Mouse (Mus musculus) cerebellum, postnatal 14 days (tissue): Measurements from ENCODE around the gene Bloc1s5.

Source experiments
- DNase-seq, 2 experiments: peaks; one replicate each; pipeline ENCODE4 v3.0.0; 2021; ENCODE audit warnings: mixed read lengths in 2 of 2

Bloc1s5 gene

GRCm38 (mm10) chr13:38616887-38617286 is 18.0 kb downstream of the Bloc1s5 start:
- DNase-seq: no peak

DNA sequence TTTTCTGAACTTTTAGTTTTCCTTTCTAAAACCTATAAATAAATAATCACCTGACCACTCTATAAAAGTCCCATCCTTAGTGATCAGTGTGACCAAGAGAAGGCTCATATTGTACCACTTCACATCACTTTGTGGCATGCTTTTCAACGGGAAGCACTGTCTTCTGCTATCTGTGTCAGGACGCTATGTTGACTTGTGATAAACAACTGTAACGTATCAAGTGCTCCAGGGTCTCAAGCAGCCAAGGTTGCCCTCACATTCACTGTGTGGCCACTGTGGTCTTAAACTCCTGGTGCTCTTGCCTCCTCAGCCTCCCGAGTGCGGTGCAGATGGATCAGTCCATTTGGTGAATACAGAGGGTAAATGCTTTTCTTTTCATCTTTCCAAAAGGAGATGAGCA is 19.3 kb downstream of the Bloc1s5 start:
- no peak for DNase-seq

GRCm38 (mm10) chr13:38614298-38614697 is 20.6 kb downstream of the Bloc1s5 start:
- no peak for DNase-seq

DNA sequence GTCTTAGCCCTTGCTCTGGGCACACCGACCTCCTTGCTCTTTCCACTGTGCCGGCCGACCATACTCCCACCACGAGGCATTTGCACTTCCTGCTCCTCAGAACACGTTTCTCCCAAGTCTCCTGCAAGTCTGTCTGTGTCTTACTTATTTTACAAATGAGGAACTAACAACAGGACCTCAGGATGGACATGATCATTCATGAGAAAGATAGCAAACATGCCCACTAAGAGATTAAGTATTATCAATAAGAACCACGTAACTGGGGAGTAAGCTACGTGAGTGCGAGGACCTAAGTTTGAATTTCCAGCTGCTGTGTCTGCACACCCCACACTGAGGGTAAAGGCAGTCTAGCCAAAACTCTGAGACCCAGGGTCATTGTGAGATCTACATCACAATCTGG is 21.3 kb downstream of the Bloc1s5 start:
- DNase-seq: no peak

GRCm38 (mm10) chr13:38612608-38613007 is 22.3 kb downstream of the Bloc1s5 start:
- no peak for DNase-seq

GRCm38 (mm10) chr13:38612179-38612578 is 22.7 kb downstream of the Bloc1s5 start:
- no peak for DNase-seq

- DNase-seq: no peak
Observed at GRCm38 (mm10) chr13:38610336-38610735, 24.6 kb downstream of the Bloc1s5 start.

- DNase-seq: no peak
Observed at GRCm38 (mm10) chr13:38607130-38607529, 27.8 kb downstream of the Bloc1s5 start.

DNA sequence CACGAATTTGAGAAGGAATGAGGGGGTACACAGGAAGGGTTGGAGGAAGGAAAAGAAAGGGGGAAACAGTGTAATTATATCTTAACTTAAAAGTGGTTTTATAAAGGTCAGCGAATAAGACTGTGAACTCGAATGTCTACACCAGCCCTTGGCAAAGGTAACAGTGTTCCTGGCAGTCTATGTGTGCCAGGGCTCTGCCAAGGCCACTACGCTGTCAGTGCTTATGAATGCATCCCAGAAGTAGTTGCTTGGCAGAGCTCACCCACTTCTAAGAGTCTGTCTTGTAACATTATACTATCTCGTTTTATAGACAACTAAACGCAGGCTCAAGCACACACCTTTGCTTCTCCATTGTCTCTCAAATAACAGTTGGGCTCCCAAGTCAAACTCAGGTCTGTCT is 29.6 kb downstream of the Bloc1s5 start:
- peak in 1 of 2 experiments; percentile 37 for DNase-seq

GRCm38 (mm10) chr13:38602966-38603365 is 31.9 kb downstream of the Bloc1s5 start:
- DNase-seq: no peak

DNA sequence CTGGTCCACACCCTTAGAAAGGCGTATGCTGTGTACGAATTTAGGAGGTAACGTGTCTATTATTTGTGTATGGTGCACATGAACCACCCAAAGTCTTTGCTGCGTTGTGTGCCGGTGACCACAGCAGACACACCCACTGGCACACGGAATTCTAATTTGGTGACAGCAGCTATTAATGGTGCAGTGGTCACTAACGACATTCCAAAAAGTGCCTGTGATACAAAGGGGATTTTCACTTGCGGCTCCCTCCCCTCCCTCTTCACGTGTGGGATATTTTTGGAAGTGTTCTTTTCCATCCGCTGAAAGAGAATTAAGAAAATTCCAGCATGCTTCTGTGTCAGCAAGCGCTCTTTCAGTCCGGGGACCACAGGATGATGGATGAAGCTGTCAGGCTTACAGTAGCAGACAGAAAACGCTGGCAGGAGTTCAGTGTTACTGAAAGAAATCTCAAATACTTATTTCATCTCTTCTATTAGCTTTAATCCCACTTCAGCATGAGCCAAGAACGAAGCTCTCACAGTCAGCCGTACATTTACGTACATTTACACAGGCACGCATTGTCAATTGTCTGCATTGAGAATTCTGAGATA is 32.6 kb downstream of the Bloc1s5 start:
- no peak for DNase-seq

GRCm38 (mm10) chr13:38600811-38601210 is 34.1 kb downstream of the Bloc1s5 start:
- no peak for DNase-seq

DNA sequence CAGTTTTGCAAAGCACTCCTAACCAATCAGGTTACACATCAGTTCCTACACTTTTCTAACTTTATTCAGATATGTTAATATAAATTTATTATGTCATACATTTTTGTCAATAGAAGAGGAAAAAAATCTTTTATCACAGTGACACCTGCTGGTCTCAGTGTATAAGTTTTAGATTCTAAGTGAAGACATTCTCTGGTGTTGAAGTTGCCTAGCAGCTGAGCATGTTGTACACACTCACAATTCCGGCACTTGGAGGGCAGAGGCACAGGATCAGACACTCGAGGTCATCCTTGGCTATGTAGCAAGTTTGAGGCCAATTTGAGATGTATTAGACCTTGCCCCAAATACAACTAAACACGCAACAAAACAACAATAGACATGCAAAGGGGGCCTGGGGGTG is 37.8 kb downstream of the Bloc1s5 start:
- DNase-seq: peak in 1 of 2 experiments; percentile 6

DNA sequence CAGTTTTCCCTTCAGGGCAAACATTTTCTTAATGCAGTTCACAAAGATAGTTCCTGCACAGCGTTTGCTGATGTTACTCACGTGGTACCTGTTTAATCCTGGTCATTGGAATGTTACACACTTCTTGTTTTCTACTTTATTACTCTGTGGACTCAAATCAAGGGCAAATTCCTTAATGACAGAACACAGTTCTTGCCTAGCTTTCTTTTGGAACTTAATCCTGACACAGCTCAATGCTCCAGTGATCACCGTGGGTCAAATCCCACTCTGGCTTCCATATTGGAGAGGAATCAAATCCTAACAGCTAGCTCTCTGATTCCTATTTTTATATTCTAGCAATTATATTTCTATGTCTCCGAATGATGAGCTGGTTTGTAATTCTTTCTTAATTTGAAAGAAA is 38.4 kb downstream of the Bloc1s5 start:
- no peak for DNase-seq

GRCm38 (mm10) chr13:38593114-38593513 is 41.8 kb downstream of the Bloc1s5 start:
- no peak for DNase-seq

DNA sequence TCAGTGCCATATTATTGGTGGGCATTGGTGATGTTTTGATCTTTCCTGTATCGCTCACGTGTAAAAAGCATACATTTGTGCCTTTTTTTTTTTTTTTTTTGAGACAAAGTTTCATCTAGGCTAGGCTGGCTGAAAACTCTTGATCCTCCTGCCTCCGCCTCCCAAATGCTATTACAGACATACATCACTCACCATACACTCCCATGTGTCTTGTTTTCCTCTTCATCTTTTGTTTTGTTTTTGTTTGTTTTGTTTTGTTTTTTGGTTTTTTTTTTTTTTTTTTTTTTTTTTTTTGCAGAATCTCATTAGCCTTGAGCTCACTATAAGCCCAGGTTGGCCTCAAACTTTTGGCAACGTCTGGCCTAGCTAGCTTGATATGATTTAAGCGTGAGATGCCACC is 47.6 kb downstream of the Bloc1s5 start:
- no peak for DNase-seq

DNA sequence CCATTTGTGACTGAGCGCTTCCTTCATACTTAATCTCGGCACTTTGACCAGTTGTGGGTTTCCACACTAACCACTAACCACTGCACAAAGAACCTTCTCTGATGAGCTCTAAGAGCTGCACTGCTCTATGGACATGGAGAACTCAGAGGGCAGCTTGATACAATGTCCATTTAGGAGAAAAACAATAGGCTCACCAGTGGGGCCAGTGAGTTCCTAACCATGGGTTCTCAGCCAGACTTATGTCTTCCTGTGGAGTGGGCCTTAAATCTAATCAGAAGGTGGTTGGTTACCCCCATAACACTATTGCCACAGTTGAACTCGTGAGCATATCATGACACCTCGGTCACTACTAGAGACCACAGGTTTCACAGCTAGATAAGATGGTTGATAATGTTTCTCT is 48.5 kb downstream of the Bloc1s5 start:
- DNase-seq: no peak

DNA sequence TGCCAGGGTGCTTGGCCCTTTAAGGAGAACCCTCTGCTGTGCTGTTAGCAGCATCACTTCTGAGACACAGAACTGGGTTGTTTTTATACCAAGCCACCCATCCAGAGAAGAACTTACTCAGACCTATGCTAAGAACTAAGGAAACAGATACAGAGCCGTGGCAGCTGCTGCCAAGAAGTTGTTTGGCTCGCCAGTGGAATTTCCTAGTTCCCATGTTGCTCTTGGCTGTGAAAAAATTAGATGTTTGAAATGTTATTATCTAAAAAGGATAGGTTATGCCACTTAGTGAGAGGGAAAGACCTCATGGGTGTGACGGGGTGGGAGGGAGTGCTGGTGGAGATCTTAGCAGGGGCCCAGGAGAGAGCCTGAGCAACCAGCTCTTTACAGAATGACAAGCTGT is 52.1 kb downstream of the Bloc1s5 start:
- no peak for DNase-seq

DNA sequence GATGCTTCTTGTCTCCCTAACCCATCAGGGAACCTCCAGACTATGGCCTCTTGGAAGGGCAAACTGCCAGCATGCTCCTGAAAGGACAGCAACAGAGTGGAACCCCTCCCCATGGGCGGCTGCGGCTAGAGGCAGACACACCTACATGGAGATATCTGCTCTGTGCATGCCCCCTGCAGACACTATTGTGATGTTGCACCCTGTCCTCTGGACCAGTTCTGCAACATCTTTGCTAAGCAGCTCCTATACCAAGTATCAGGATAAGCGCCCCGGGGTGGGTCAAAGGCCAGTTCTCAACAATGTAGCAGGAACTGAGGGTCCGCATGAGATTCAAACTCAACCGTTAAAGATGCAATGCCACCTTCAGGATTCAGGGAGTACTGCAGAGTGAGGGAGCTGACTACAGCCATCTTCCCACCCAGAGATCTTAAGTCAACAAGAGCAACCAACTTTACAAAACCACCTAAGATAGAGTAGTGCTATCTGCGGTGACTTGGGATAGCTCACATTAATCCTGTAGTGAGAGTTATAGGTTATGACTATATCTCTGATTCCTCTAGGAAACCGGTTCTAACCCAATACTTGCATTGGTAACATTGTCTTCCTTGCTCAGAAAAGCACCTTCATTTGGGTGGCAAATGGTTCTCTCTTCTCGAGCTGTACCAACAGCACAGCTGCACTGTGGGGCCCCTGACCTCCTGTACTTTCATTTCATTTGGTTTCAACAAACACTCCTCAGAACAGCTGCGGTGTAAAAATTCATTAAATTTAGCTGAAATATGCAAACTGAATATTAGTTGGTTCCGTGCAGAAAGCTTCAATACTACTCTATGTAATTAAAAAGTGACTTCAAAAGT is 54.1 kb downstream of the Bloc1s5 start:
- peak; percentile 40 to 50 for DNase-seq

DNA sequence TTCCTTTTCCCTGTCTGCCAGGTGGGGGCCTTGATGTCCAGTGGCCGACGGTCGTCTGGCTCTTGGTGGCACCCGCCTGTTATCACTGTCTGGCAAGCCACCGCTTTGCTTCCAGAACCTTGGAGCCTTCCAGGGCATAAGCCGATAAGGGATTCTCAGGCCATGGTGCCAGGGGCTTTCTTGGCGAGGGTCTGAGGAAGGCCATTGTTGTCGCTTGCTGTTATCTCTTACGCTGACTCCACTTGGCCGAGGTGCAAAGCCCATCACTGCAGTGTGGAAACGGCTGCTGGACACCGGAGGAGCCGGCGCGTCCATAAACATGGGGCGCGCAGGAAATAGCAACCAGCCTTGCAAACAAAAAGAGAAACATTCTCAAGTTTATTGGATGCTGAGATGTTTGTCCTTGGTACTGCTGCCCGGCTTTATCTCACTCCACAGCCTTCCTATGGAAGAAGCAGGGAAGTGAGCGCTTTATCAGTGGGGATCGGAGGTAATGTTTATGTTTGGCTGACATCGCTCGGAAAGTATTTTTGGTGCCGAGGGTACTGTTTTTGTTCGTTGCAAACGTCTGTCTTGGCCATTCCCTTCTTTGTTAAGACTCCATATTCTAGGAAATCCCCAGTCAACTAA is 54.8 kb downstream of the Bloc1s5 start:
- DNase-seq: peak; percentile 16 to 17

DNA sequence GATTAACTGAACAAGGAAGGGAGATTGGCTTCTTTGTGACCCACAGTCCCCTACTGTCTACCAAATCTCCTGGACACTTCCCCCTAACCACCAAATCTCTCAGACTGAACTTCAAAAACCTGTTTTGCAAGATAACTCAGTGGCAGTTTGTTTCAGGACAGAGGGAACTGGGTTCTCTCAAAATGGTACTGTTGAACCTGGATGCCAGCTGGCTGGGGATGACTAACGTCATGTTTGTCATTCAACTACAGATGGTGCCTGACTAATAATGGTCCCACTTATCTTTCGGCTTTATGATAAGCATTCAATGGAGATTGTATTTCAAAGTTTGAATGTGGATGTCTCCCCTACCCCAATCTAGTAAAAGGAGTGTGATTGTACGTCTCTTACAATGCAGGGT is 60.2 kb downstream of the Bloc1s5 start:
- no peak for DNase-seq

GRCm38 (mm10) chr13:38573281-38573680 is 61.6 kb downstream of the Bloc1s5 start:
- DNase-seq: no peak

DNA sequence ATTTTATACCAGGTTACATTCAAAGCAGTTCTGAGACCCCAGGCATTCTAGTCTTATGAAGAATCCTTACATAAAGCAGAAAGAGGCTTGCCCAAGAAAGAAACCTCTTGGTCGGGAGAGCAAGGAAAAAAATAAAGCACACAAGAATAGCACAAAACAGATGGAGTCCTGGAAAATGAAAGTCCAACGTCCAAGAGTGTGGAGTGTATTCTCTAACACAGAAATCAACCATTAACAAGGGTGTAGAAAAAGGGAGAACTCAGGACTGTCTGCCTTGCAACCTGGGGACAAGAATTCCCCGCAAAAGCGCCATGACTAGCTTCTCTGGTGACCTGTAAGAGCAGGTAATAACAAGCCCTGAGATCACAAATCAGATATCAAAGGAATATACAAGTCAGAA is 69.7 kb downstream of the Bloc1s5 start:
- DNase-seq: no peak

- DNase-seq: no peak
Observed at GRCm38 (mm10) chr13:38554611-38555010, 80.3 kb downstream of the Bloc1s5 start.
